Mouse (Mus musculus) ES-E14 (cell line): ENCODE data around the gene Dapp1. TPM values are rescaled to one million over a fixed set of nuclear protein-coding genes. Genes with fewer than 3 reads are reported as not detected.

ENCODE experiments used
- DNase-seq: peaks from one replicate; pipeline ENCODE4 v3.0.0-alpha.2; 2013; ENCODE audit warnings: low read depth, low spot score
- H3K27ac ChIP-seq: 2 replicates; pipeline ENCODE4 v1.5.1; 2012; ENCODE audit warnings: low read depth, mild to moderate bottlenecking, low read length, moderate library complexity, mixed read lengths; ENCODE audit not compliant: poor library complexity, insufficient read depth, severe bottlenecking
- H3K36me3 ChIP-seq: 2 replicates; pipeline ENCODE4 v1.6.1; 2012; ENCODE audit warnings: mild to moderate bottlenecking, low read length, moderate library complexity, mixed read lengths; ENCODE audit not compliant: control insufficient read depth, poor library complexity, insufficient read depth, severe bottlenecking
- H3K4me1 ChIP-seq, 2 experiments: fragments of 150-350 bp in 1 of 2; sonication (generic) in 1 of 2; 2 replicates each; pipeline ENCODE4 v1.6.1; 2012; ENCODE audit warnings: low read length in 2 of 2, mild to moderate bottlenecking in 1 of 2, mixed read lengths in 1 of 2; ENCODE audit not compliant: control insufficient read depth in 2 of 2, insufficient read depth in 2 of 2, poor library complexity in 1 of 2
- H3K4me3 ChIP-seq, 2 experiments: fragments of 150-350 bp in 1 of 2; sonication (generic) in 1 of 2; 2 replicates each; pipeline ENCODE4 v1.5.1; 2012; ENCODE audit warnings: low read length in 2 of 2, low read depth in 1 of 2, mild to moderate bottlenecking in 1 of 2, mixed read lengths in 1 of 2; ENCODE audit not compliant: insufficient read depth in 1 of 2, poor library complexity in 1 of 2, severe bottlenecking in 1 of 2
- H3K9ac ChIP-seq: 2 replicates; pipeline ENCODE4 v1.6.1; 2012; ENCODE audit warnings: low read depth, mild to moderate bottlenecking, low read length, mixed read lengths; ENCODE audit not compliant: poor library complexity, insufficient read depth, severe bottlenecking
- H3K9me3 ChIP-seq: fragments of 150-350 bp; sonication (generic); 2 replicates; pipeline ENCODE4 v1.6.1; 2012; ENCODE audit warnings: low read depth, mild to moderate bottlenecking, low read length; ENCODE audit not compliant: control insufficient read depth, insufficient read depth
- CHD2 ChIP-seq: IDR thresholded peaks from 2 replicates; pipeline ENCODE4 v1.6.1; 2014; ENCODE audit warnings: mild to moderate bottlenecking, low read depth, low read length, inconsistent platforms
- HCFC1 ChIP-seq: IDR thresholded peaks from 2 replicates; pipeline ENCODE4 v1.6.1; 2012; ENCODE audit warnings: low read length, inconsistent platforms, borderline replicate concordance; ENCODE audit not compliant: insufficient read depth
- MAFK ChIP-seq: IDR thresholded peaks from 2 replicates; pipeline ENCODE4 v1.6.1; 2014; ENCODE audit warnings: mild to moderate bottlenecking, low read depth, low read length, inconsistent platforms; ENCODE audit not compliant: insufficient read depth
- ZC3H11A ChIP-seq: IDR thresholded peaks from 2 replicates; pipeline ENCODE4 v1.6.1; 2012; ENCODE audit warnings: low read depth, mild to moderate bottlenecking, inconsistent platforms, low read length, borderline replicate concordance
- ZNF384 ChIP-seq: IDR thresholded peaks from 2 replicates; pipeline ENCODE4 v1.6.1; 2012; ENCODE audit warnings: low read depth, low read length, inconsistent platforms
- in situ Hi-C, 2 experiments: fragments of 600-800 bp; cut with MboI; formaldehyde crosslinking; loops; one replicate each; pipeline ENCODE4 v1.15.1; 2025; ENCODE audit warnings: low sequenced_read_pairs in 2 of 2, inconsistent platforms in 1 of 2; ENCODE audit not compliant: unreplicated experiment in 2 of 2
- total RNA-seq: library from RNA; depleted of rRNA; stranded (reverse); fragments of 300-350 nt; gene quantifications from 2 replicates; pipeline ENCODE4 v1.2.3, GENCODE M21; 2012

The Dapp1 gene
- total RNA-seq, 1 experiment = 6.8 TPM

GRCm38 (mm10) chr3:137950191-137950885 lies 31.0 kb downstream of the Dapp1 start:
- H3K36me3 ChIP-seq = no peaks in the 10 kb centered on the region
- TF ChIP-seq CHD2 = no peak
- in situ Hi-C loops = no loop called here
- no peaks in the 10 kb centered on the region for H3K9me3 ChIP-seq
- no peak overlapping the region for H3K9ac ChIP-seq
- H3K4me1 ChIP-seq = peaks cover 7 to 13% of the 10 kb centered on the region in 2 experiments; a peak in 3 of 4 replicates
- no peak overlapping the region for H3K4me3 ChIP-seq
- no peak overlapping the region for H3K27ac ChIP-seq
- DNase-seq = no peak

- no peak overlapping the region for H3K4me3 ChIP-seq
- DNase-seq = no peak
- no peaks in the 10 kb centered on the region for H3K9me3 ChIP-seq
- H3K4me1 ChIP-seq = peaks cover 5 to 10% of the 10 kb centered on the region in 2 experiments; a peak in 2 of 4 replicates
- in situ Hi-C loops = no loop called here
- no peaks in the 10 kb centered on the region for H3K36me3 ChIP-seq
- H3K9ac ChIP-seq = no peak overlapping the region
- H3K27ac ChIP-seq = no peak overlapping the region
- no peak for TF ChIP-seq ZNF384
- TF ChIP-seq HCFC1 = no peak
- TF ChIP-seq ZC3H11A = no peak
- no peak for TF ChIP-seq MAFK
- TF ChIP-seq CHD2 = no peak
Measured at GRCm38 (mm10) chr3:137947525-137947924, 33.8 kb downstream of the Dapp1 start.

GRCm38 (mm10) chr3:137946827-137947226 lies 34.5 kb downstream of the Dapp1 start:
- Histone ChIP-seq H3K4me1 (peaks cover 5 to 7% of the 10 kb centered on the region in 2 experiments; a peak in 2 of 4 replicates), H3K4me3 (no peak overlapping the region), H3K9ac (no peak overlapping the region), H3K27ac (no peak overlapping the region), H3K9me3 (no peaks in the 10 kb centered on the region), H3K36me3 (no peaks in the 10 kb centered on the region)
- no peak for TF ChIP-seq CHD2
- TF ChIP-seq MAFK = no peak
- TF ChIP-seq HCFC1 = no peak
- TF ChIP-seq ZNF384 = no peak
- DNase-seq = no peak
- in situ Hi-C loops = no loop called here

GRCm38 (mm10) chr3:137943737-137944154 lies 37.6 kb downstream of the Dapp1 start:
- in situ Hi-C loops = no loop called here
- Histone ChIP-seq H3K4me3 (no peak overlapping the region), H3K4me1 (peaks cover 5 to 7% of the 10 kb centered on the region in 2 experiments; a peak in 2 of 4 replicates), H3K9me3 (no peaks in the 10 kb centered on the region), H3K36me3 (no peaks in the 10 kb centered on the region), H3K9ac (no peak overlapping the region), H3K27ac (no peak overlapping the region)
- no peak for DNase-seq
- TF ChIP-seq MAFK = no peak
- no peak for TF ChIP-seq ZNF384
- TF ChIP-seq ZC3H11A = no peak
- no peak for TF ChIP-seq HCFC1
- no peak for TF ChIP-seq CHD2
